Mouse (Mus musculus) thymus, adult 2 months (tissue): Measurements from ENCODE around the gene Saxo1. TPM values are rescaled to one million over a fixed set of nuclear protein-coding genes. Genes with fewer than 3 reads are reported as not detected.

Source experiments
- DNase-seq: peaks from one replicate; pipeline ENCODE4 v3.0.0; 2021
- H3K27ac ChIP-seq: fragments of 200-500 bp; 2 replicates; pipeline ENCODE4 v1.5.1; 2012; ENCODE audit warnings: low read length, control low read depth; ENCODE audit not compliant: control insufficient read depth, insufficient read depth
- H3K27me3 ChIP-seq: fragments of 200-500 bp; 2 replicates; pipeline ENCODE4 v1.6.1; 2012; ENCODE audit warnings: mild to moderate bottlenecking, low read length, moderate library complexity, mixed read lengths; ENCODE audit not compliant: control insufficient read depth, insufficient read depth
- H3K36me3 ChIP-seq: fragments of 200-500 bp; 2 replicates; pipeline ENCODE4 v1.6.1; 2012; ENCODE audit warnings: mild to moderate bottlenecking, low read length, moderate library complexity; ENCODE audit not compliant: control insufficient read depth, insufficient read depth
- H3K4me1 ChIP-seq: fragments of 200-500 bp; replicated peaks from 2 replicates; pipeline ENCODE4 v1.6.1; 2012; ENCODE audit warnings: low read length; ENCODE audit not compliant: control insufficient read depth, insufficient read depth
- H3K4me3 ChIP-seq: fragments of 200-500 bp; 2 replicates; pipeline ENCODE4 v1.5.1; 2012; ENCODE audit warnings: mild to moderate bottlenecking, low read length, control low read depth, moderate library complexity; ENCODE audit not compliant: control insufficient read depth, insufficient read depth
- CTCF ChIP-seq: fragments of 200-500 bp; IDR thresholded peaks from 2 replicates; pipeline ENCODE4 v1.5.1; 2012; ENCODE audit warnings: mild to moderate bottlenecking, control low read depth, low read length, moderate library complexity, borderline replicate concordance; ENCODE audit not compliant: control insufficient read depth, poor library complexity, insufficient read depth; ENCODE audit errors: extremely low read depth
- POLR2A ChIP-seq: fragments of 200-500 bp; IDR thresholded peaks from 2 replicates; pipeline ENCODE4 v1.6.1; 2012; ENCODE audit warnings: mild to moderate bottlenecking, low read length, control low read depth, moderate library complexity; ENCODE audit not compliant: control insufficient read depth, poor library complexity, insufficient read depth; ENCODE audit errors: extremely low read depth
- WGBS: fragments of 180-500 bp; shearing (Covaris S2); methylation state at CpG from one replicate; pipeline ENCODE4 v1.1.7; 2018; 5-methylcytosine and 5-hydroxymethylcytosine counted together
- polyA plus RNA-seq: library from polyadenylated mRNA; depleted of rRNA; stranded (reverse); fragments of >200 nt; gene quantifications from 2 replicates; pipeline ENCODE4 v1.2.3, GENCODE M21; 2012; rRNA removed

The Saxo1 gene
- 0.06 and 0.08 TPM in 2 replicates for polyA plus RNA-seq

DNA sequence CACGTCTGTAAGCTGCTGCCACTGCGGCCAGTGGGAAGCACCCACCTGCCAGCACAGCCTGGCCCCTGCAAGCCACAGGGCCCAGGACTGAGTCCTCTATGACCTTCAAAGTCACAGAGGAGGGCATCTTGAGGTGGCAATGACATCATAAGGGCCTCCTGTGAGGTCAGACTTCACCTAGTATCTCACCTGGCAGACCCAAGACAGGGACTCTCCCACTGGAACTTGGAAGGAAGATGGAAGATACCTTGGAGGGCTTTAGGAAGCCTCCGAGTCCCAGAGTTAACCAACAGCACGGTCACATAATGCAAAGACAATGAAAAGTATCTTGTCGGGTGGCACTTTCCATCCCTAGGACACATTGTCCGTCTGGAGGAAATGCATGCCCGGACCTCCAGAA is at the start of gene Saxo1:
Gene Saxo1, minus strand, starts transcription at position 101 of the 400 bp plus-strand sequence.
- 96% methylated on average over 7 of the region's 7 CpGs for WGBS
- no peak for DNase-seq
- TF ChIP-seq CTCF (no peak), POLR2A (no peak)
- Histone ChIP-seq H3K36me3 (no peaks in the 10 kb centered on the region), H3K4me1 (no peaks in the 10 kb centered on the region), H3K27ac (no peak within 1 kb of the TSS), H3K4me3 (no peak within 1 kb of the TSS), H3K27me3 (no peaks in the 10 kb centered on the region)

- TF ChIP-seq CTCF (no peak), POLR2A (no peak)
- no peak for DNase-seq
- Histone ChIP-seq H3K4me3 (no peak overlapping the region), H3K27ac (no peak overlapping the region), H3K4me1 (no peaks in the 10 kb centered on the region), H3K36me3 (peaks cover 37% of the 10 kb centered on the region), H3K27me3 (no peaks in the 10 kb centered on the region)
- 90% methylated on average over 2 of the region's 2 CpGs for WGBS
Measured at GRCm38 (mm10) chr4:86591304-86591703, 33.2 kb upstream of the Saxo1 start.

- TF ChIP-seq POLR2A (no peak), CTCF (no peak)
- H3K4me3 ChIP-seq, result no peak overlapping the region
- WGBS, result 93% methylated on average over 3 of the region's 3 CpGs
- no peaks in the 10 kb centered on the region for H3K4me1 ChIP-seq
- no peak overlapping the region for H3K27ac ChIP-seq
- DNase-seq, result peak; percentile 21
- H3K36me3 ChIP-seq, result peaks cover 53% of the 10 kb centered on the region
- H3K27me3 ChIP-seq, result no peaks in the 10 kb centered on the region
Measured at GRCm38 (mm10) chr4:86588236-86588635, 30.1 kb upstream of the Saxo1 start.

DNA sequence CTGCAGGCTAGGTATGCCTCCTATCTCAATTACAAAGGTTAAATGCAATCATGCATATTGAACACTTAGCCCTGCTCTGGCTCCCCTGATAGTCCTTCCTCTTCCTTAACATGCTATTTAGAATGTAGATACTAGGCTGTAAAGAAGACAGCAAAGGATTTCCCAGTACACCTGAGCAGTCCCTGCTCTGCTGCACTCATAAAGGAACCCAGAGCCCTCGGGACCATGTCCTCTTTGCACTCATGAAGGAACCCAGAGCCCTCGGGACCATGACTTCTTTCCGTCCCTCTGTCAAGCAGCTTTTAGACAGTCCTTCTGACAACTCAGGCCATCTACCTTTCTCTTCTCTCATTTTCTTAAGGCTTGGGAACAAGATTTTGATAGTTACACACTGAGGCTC is 22.5 kb upstream of the Saxo1 start:
- H3K4me1 ChIP-seq, result peaks cover 5% of the 10 kb centered on the region
- TF ChIP-seq CTCF (no peak), POLR2A (no peak)
- peaks cover 32% of the 10 kb centered on the region for H3K36me3 ChIP-seq
- no peak for DNase-seq
- WGBS, result 96% methylated on average over 3 of the region's 3 CpGs
- H3K27ac ChIP-seq, result no peak overlapping the region
- H3K4me3 ChIP-seq, result no peak overlapping the region
- H3K27me3 ChIP-seq, result no peaks in the 10 kb centered on the region

- H3K27me3 ChIP-seq, result no peaks in the 10 kb centered on the region
- H3K36me3 ChIP-seq, result peaks cover 27% of the 10 kb centered on the region
- no peak overlapping the region for H3K27ac ChIP-seq
- no peak overlapping the region for H3K4me3 ChIP-seq
- TF ChIP-seq POLR2A, result no peak
- TF ChIP-seq CTCF, result no peak
- WGBS, result 63% methylated on average over 4 of the region's 4 CpGs
- peaks cover 5% of the 10 kb centered on the region for H3K4me1 ChIP-seq
- no peak for DNase-seq
Measured at GRCm38 (mm10) chr4:86580056-86580455, 21.9 kb upstream of the Saxo1 start.

GRCm38 (mm10) chr4:86576630-86577225 is 18.6 kb upstream of the Saxo1 start:
- no peak for DNase-seq
- H3K27me3 ChIP-seq, result no peaks in the 10 kb centered on the region
- WGBS, result 28% methylated on average over 11 of the region's 11 CpGs
- H3K27ac ChIP-seq, result no peak overlapping the region
- peak overlapping the region; percentile 73 for H3K4me3 ChIP-seq
- H3K4me1 ChIP-seq, result peaks cover 5% of the 10 kb centered on the region
- TF ChIP-seq POLR2A, result no peak
- TF ChIP-seq CTCF, result no peak
- H3K36me3 ChIP-seq, result no peaks in the 10 kb centered on the region; the same call in 1 of the 2 replicates
